Mouse (Mus musculus) embryonic facial prominence, embryonic 11.5 days (tissue): ENCODE data around the gene Tbc1d16. TPM values are rescaled to one million over a fixed set of nuclear protein-coding genes. Genes with fewer than 3 reads are reported as not detected.

Source experiments
- ATAC-seq: fragments of 200-750 bp; cut with Nextera tagmentation; replicated peaks from 2 replicates; pipeline ENCODE4 v1.8.0; 2017; ENCODE audit warnings: low read depth; ENCODE audit not compliant: insufficient number of reproducible peaks, low FRiP score, low TSS enrichment
- DNase-seq: peaks from one replicate; pipeline ENCODE4 v3.0.0-alpha.2; 2015; ENCODE audit warnings: low spot score
- H3K27ac ChIP-seq: fragments of 300-500 bp; sonication (generic); replicated peaks from 2 replicates; pipeline ENCODE4 v1.5.1; 2014; ENCODE audit warnings: mild to moderate bottlenecking, low read depth, low read length, control low read depth
- H3K27me3 ChIP-seq: fragments of 300-500 bp; sonication (generic); 2 replicates; pipeline ENCODE4 v1.6.1; 2014; ENCODE audit warnings: mild to moderate bottlenecking, low read length, moderate library complexity, mixed read lengths; ENCODE audit not compliant: control insufficient read depth, insufficient read depth
- H3K36me3 ChIP-seq: fragments of 300-500 bp; sonication (generic); replicated peaks from 2 replicates; pipeline ENCODE4 v1.6.1; 2014; ENCODE audit warnings: low read depth, mild to moderate bottlenecking, low read length, moderate library complexity, mixed read lengths; ENCODE audit not compliant: control insufficient read depth, insufficient read depth
- H3K4me1 ChIP-seq: fragments of 300-500 bp; sonication (generic); 2 replicates; pipeline ENCODE4 v1.6.1; 2014; ENCODE audit warnings: low read length, mixed read lengths; ENCODE audit not compliant: control insufficient read depth, insufficient read depth
- H3K4me2 ChIP-seq: fragments of 300-500 bp; sonication (generic); 2 replicates; pipeline ENCODE4 v1.6.1; 2014; ENCODE audit warnings: low read depth, mild to moderate bottlenecking, control low read depth, low read length, moderate library complexity
- H3K4me3 ChIP-seq: fragments of 300-500 bp; sonication (generic); 2 replicates; pipeline ENCODE4 v1.5.1; 2014; ENCODE audit warnings: low read depth, low read length, control low read depth
- H3K9ac ChIP-seq: fragments of 300-500 bp; sonication (generic); replicated peaks from 2 replicates; pipeline ENCODE4 v1.6.1; 2014; ENCODE audit warnings: mild to moderate bottlenecking, control low read depth, low read length
- H3K9me3 ChIP-seq: fragments of 300-500 bp; sonication (generic); replicated peaks from 2 replicates; pipeline ENCODE4 v1.6.1; 2016; ENCODE audit warnings: mild to moderate bottlenecking, low read length, inconsistent platforms, mixed read lengths; ENCODE audit not compliant: control insufficient read depth
- WGBS: fragments of 180-500 bp; shearing (Covaris S2); extraction: QIAGEN DNeasy Blood & Tissue Kit; methylation state at CpG from one replicate; pipeline ENCODE4 v1.1.7; 2014; 5-methylcytosine and 5-hydroxymethylcytosine counted together
- polyA plus RNA-seq: library from polyadenylated mRNA; unstranded; fragments of >200 nt; fragmentation: Nextera tagmentation; extraction: Ambion mirVana; gene quantifications from 2 replicates; pipeline ENCODE4 v1.2.1, GENCODE M21; 2014

The Tbc1d16 gene
- polyA plus RNA-seq, 1 experiment from 2014 or later: 9.5 TPM

DNA sequence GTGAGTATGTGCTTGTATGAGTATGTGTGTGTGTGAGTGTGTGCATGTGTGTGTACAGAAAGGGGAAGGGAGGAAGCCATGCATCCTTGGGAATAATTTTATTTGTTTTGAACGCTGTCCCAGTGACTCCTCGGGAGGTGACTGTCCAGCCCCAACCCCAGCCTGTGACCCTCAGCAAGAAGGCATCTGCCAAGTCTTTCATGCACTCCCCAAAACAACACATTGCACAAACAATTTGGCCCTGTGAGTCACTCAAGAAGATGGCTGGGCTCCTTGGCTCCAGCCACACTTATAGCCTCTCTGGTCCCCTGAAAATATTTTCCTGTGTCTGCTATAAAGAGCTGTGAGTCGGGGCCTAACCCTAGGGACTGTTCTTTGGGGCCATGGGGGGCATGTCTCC is 41.9 kb downstream of the Tbc1d16 start:
- ATAC-seq (no peak), DNase-seq (no peak)
- no peaks in the 10 kb centered on the region for H3K27me3 ChIP-seq
- H3K36me3 ChIP-seq: no peaks in the 10 kb centered on the region
- no peak overlapping the region for H3K27ac ChIP-seq
- H3K9me3 ChIP-seq: no peaks in the 10 kb centered on the region
- H3K4me2 ChIP-seq: no peak overlapping the region
- H3K9ac ChIP-seq: no peak overlapping the region
- 90% methylated on average over 3 of the region's 3 CpGs for WGBS
- no peak overlapping the region for H3K4me3 ChIP-seq
- peaks cover 4% of the 10 kb centered on the region; the same call in 1 of the 2 replicates for H3K4me1 ChIP-seq

DNA sequence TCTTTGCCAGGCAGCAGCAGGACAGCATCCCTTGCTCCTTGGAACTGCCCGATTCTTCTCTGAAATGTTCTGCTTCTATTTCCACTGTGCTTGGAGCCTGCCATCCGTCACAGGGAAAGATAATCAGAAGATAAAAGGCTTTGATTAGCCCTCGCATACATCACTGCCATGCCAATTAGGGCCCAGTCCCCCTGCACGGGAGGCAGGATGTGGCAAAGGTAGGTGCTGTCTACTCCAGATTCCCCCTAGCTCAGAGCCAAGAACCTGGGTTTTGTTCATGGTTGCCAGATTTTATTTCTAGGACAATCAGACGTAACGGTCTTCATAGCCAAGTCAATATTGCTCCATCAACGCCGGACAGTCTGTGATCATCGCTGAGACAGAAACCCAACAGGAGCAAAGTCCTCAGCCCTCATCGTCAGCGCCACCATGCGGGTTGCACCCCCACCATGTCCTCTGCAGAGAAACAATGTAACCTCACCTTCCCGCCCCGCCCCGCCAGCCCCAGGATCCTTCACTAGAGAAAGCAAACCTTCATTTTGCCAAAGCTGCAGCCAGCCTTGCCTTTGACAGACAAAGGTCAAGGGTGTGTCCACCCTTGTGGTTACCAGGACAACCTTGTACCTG is 44.5 kb downstream of the Tbc1d16 start:
- Histone ChIP-seq H3K4me3 (no peak overlapping the region), H3K36me3 (no peaks in the 10 kb centered on the region), H3K27me3 (no peaks in the 10 kb centered on the region), H3K4me1 (peaks cover 4% of the 10 kb centered on the region; the same call in 1 of the 2 replicates), H3K27ac (no peak overlapping the region), H3K4me2 (no peak overlapping the region), H3K9me3 (no peaks in the 10 kb centered on the region), H3K9ac (no peak overlapping the region)
- WGBS: 77% methylated on average over 15 of the region's 15 CpGs
- ATAC-seq (no peak), DNase-seq (no peak)

DNA sequence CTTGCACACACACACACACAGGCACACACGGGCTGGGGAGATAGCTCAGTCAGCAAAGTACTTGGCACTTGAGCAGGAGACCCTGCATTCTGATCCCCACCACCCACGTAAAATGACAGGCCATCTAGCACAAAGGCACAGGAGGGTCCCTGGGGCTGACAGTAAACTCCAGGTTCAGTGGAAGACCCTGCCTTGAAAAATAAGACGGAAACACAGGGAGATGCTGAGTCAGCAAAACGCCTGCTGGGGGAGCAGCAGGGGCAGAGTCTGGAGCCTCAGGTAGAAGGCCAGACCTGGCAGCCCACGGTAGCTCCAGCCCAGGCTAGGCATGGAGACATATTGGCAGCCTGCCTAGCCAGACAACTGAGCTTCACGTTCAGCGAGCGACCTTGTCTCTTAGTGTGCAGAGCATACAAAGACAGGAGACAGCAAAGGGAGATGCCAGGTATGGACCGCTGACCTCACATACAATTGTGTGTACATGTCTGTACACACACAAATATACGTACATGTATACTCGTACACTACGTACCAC is 46.4 kb downstream of the Tbc1d16 start:
- DNase-seq: no peak
- H3K36me3 ChIP-seq: no peaks in the 10 kb centered on the region
- no peaks in the 10 kb centered on the region for H3K4me1 ChIP-seq
- ATAC-seq: no peak
- H3K4me2 ChIP-seq: no peak overlapping the region
- 84% methylated on average over 12 of the region's 12 CpGs for WGBS
- H3K27me3 ChIP-seq: no peaks in the 10 kb centered on the region
- H3K27ac ChIP-seq: no peak overlapping the region
- no peaks in the 10 kb centered on the region for H3K9me3 ChIP-seq
- no peak overlapping the region for H3K4me3 ChIP-seq
- no peak overlapping the region for H3K9ac ChIP-seq

DNA sequence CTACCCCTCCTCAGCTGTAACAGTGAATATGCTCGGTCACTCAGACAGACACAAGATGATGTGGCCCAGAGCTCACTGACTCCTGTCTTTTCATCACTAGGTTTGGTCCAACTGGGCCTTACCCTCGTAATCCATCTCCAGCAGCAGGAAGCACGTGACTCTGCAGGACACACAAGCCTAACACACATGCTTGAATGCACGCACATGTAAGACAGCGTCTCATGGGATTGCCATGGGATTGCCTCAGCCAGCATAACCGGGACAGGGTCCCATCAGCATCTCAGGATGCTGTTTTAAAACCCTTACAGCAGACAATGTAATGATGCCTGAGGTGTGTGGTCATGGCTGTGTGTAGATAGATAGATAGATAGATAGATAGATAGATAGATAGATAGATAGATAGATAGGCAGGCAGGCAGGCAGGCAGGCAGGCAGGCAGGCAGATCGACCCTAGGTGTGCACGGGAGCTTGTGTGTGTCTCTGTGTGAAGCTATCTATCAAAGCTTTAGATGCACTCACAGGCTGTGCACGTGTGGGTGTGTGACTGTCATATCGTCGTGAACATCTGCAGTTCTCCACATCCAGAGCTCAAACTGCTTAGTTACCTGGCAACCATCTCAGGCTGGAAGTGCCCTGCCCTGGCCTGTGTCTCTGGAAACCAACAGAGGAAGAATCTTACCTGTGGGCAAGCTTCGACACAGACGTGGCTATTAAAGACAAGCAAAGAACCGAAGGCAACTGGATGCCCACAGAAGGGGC is 47.3 kb downstream of the Tbc1d16 start:
- no peaks in the 10 kb centered on the region for H3K36me3 ChIP-seq
- H3K4me3 ChIP-seq: no peak overlapping the region
- WGBS: 86% methylated on average over 14 of the region's 14 CpGs
- 0 out of 2 replicates have a peak, but pooled peaks cover 4% of the 10 kb centered on the region for H3K4me1 ChIP-seq
- no peak overlapping the region for H3K4me2 ChIP-seq
- H3K27ac ChIP-seq: no peak overlapping the region
- H3K9me3 ChIP-seq: no peaks in the 10 kb centered on the region
- H3K27me3 ChIP-seq: no peaks in the 10 kb centered on the region
- ATAC-seq (no peak), DNase-seq (no peak)
- no peak overlapping the region for H3K9ac ChIP-seq

DNA sequence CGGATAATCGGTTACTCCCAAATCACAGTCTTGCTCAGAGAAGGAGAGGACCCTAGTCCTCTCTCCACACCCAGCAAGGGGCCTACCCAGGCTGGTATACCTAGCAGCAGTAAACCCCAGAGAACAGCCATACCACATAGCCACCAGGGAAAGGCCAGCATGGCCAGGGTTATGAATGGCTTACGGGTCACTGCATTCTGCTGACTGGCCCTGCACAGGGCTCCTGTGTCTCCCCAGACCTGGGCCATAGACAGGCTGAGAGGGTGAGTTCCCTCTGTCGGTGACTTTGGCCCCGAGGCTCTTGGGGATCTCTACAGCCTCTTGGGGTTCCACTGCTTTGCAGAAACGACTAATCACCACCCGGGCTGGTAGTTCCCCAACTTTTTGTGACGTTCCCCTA is 50.0 kb downstream of the Tbc1d16 start:
- no peak overlapping the region for H3K4me2 ChIP-seq
- H3K36me3 ChIP-seq: no peaks in the 10 kb centered on the region; the same call in 1 of the 2 replicates
- DNase-seq: no peak
- 0 out of 2 replicates have a peak, but pooled peaks cover 4% of the 10 kb centered on the region for H3K4me1 ChIP-seq
- ATAC-seq: no peak
- H3K9me3 ChIP-seq: no peaks in the 10 kb centered on the region
- WGBS: 67% methylated on average over 8 of the region's 8 CpGs
- H3K27me3 ChIP-seq: no peaks in the 10 kb centered on the region
- no peak overlapping the region for H3K4me3 ChIP-seq
- no peak overlapping the region for H3K27ac ChIP-seq
- no peak overlapping the region for H3K9ac ChIP-seq

DNA sequence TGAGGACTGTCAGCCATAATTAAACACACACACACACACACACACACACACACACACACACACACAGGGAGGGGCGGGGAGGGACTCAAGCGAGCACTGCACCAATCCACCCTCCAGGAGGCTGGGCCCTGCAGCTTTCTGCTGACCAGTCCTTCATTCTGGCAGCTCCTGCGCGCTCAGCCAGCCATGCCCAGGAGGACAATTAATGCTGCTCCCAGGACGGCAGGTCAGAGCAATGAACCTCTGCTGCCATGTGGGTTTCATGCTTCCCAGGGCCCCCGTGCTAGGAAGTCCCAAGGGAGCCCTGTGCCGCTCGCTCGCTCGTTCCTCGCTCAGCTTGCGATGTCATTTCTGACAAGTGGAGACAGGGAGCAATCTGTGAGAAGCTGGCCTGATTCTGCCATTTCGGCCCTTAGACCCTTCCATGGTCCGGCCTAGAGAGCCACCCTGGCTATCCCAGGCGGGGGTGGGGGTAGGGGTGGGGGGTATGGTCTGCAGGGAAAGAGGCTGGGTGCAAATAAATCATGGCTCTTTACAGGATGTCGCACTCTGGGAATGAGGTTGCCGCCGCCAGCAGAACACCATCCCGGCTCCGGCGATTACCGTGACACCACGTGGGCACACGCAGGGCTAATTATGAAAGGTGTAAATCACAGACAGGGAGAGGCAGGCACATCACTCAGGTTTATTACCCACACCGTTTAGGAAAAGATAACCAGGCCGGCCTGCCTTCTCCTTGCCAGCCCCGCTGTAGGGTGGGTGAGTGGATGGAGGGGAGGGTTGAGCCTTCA is 51.7 kb downstream of the Tbc1d16 start:
- no peaks in the 10 kb centered on the region for H3K9me3 ChIP-seq
- no peak overlapping the region for H3K4me3 ChIP-seq
- H3K36me3 ChIP-seq: no peaks in the 10 kb centered on the region; the same call in 1 of the 2 replicates
- no peak overlapping the region for H3K9ac ChIP-seq
- no peak overlapping the region for H3K27ac ChIP-seq
- 72% methylated on average over 27 of the region's 27 CpGs for WGBS
- no peak overlapping the region for H3K4me2 ChIP-seq
- 0 out of 2 replicates have a peak, but pooled peaks cover 4% of the 10 kb centered on the region for H3K4me1 ChIP-seq
- ATAC-seq (no peak), DNase-seq (no peak)
- no peaks in the 10 kb centered on the region for H3K27me3 ChIP-seq

DNA sequence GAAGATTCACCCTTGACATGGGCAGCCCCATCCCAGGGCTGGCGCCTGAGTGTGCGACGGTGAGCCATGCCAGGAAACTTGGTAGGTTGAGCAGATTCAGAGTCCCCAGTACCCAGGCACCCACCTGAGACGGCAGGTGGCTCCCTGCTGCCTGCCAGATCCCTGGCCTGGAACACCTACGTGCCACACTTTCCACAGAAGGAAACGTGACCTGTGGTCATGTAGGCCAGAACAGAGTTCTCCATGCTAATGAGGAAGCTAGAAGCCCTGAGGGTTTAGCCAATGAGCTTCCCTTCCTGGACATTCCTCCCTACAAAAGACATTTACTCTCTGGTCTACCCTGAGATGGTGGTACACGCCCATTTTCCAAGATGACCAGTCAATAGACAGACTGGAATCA is 56.7 kb downstream of the Tbc1d16 start:
- 92% methylated on average over 7 of the region's 7 CpGs for WGBS
- ATAC-seq: no peak
- no peak overlapping the region for H3K4me3 ChIP-seq
- H3K4me1 ChIP-seq: 0 out of 2 replicates have a peak, but pooled peaks cover 2% of the 10 kb centered on the region
- no peaks in the 10 kb centered on the region; the same call in 1 of the 2 replicates for H3K36me3 ChIP-seq
- H3K9me3 ChIP-seq: no peaks in the 10 kb centered on the region
- DNase-seq: no peak
- no peak overlapping the region for H3K27ac ChIP-seq
- H3K27me3 ChIP-seq: no peaks in the 10 kb centered on the region
- H3K9ac ChIP-seq: no peak overlapping the region
- no peak overlapping the region for H3K4me2 ChIP-seq
